Mouse (Mus musculus): ENCODE measurements around the gene Patl2. TPM values are rescaled to one million over a fixed set of nuclear protein-coding genes. Genes with fewer than 3 reads are reported as not detected.
"Not testable (repeated sequence)": the region's sequence is repeated elsewhere in the genome, so short reads cannot be mapped to it uniquely, and the experiment has no call there.

Gene Patl2
- polyA plus RNA-seq, 2 experiments = 0.03 to 0.17 TPM

DNA sequence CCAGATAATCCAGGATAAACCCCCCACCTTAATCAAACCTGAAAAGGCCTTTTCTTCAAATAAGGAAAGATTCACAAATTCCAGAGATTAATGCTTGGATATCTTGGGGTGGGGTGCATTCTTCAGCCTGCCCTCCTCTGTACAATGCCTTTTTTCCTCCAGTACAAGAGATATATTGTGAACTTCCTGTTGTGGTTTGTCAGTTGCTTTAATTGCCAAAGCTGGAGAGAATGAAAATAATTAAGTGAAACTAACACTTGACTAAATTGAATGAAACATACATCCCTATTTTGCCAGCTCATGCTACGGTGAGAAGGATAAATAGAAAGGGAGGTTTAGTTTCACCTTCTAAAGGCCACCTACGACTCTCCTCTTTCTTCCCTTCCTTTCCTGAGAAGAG, 32.2 kb upstream of the Patl2 start:
- 83% methylated on average over 2 of the region's 2 CpGs for WGBS
- Histone ChIP-seq H3K9me3 (ENCODE audit: control insufficient read depth, low read length) (no peaks in the 10 kb centered on the region), H3K4me2 (replicated peaks; ENCODE audit: low read depth, low read length, severe bottlenecking) (no peak overlapping the region), H3K36me3 (ENCODE audit: control insufficient read depth, insufficient read depth, low read length) (no peaks in the 10 kb centered on the region), H3K4me1 (ENCODE audit: control insufficient read depth, insufficient read depth, low read length) (no peaks in the 10 kb centered on the region), H3K4me3 (replicated peaks; ENCODE audit: low read length) (no peak overlapping the region), H3K9ac (ENCODE audit: low read depth, low read length, severe bottlenecking) (no peak overlapping the region), H3K27me3 (ENCODE audit: control insufficient read depth, insufficient read depth, low read length) (no peaks in the 10 kb centered on the region), H3K27ac (replicated peaks; ENCODE audit: low read depth, low read length) (no peak overlapping the region)
- DNase-seq (ENCODE audit: low spot score) = no peak
- no peak for ATAC-seq (ENCODE audit: low FRiP score, low read depth)
- TF ChIP-seq POLR2A (IDR thresholded peaks at IDR 0.05; ENCODE audit: borderline replicate concordance, extremely low read depth, insufficient read depth, insufficient read length) = no peak

GRCm38 (mm10) chr2:122217075-122217474, 31.1 kb upstream of the Patl2 start:
- H3K4me1 ChIP-seq (ENCODE audit: control insufficient read depth, insufficient read depth, low read length); DNase-seq (ENCODE audit: low spot score); H3K9ac ChIP-seq (ENCODE audit: low read depth, low read length, severe bottlenecking); H3K27ac ChIP-seq (replicated peaks; ENCODE audit: low read depth, low read length); ATAC-seq (ENCODE audit: low FRiP score, low read depth); H3K27me3 ChIP-seq (ENCODE audit: control insufficient read depth, insufficient read depth, low read length); H3K9me3 ChIP-seq (ENCODE audit: control insufficient read depth, low read length); H3K4me2 ChIP-seq (replicated peaks; ENCODE audit: low read depth, low read length, severe bottlenecking); H3K36me3 ChIP-seq (ENCODE audit: control insufficient read depth, insufficient read depth, low read length); H3K4me3 ChIP-seq (replicated peaks; ENCODE audit: low read length): not testable (repeated sequence)
- 95% methylated on average over 4 of the region's 4 CpGs for WGBS

- DNase-seq (ENCODE audit: low spot score) (no peak), ATAC-seq (ENCODE audit: low FRiP score, low read depth) (no peak)
- Histone ChIP-seq H3K27me3 (ENCODE audit: control insufficient read depth, insufficient read depth, low read length) (no peaks in the 10 kb centered on the region), H3K4me3 (replicated peaks; ENCODE audit: low read length) (no peak overlapping the region), H3K4me2 (replicated peaks; ENCODE audit: low read depth, low read length, severe bottlenecking) (no peak overlapping the region), H3K36me3 (ENCODE audit: control insufficient read depth, insufficient read depth, low read length) (no peaks in the 10 kb centered on the region), H3K4me1 (ENCODE audit: control insufficient read depth, insufficient read depth, low read length) (no peaks in the 10 kb centered on the region), H3K9ac (ENCODE audit: low read depth, low read length, severe bottlenecking) (no peak overlapping the region), H3K9me3 (ENCODE audit: control insufficient read depth, low read length) (no peaks in the 10 kb centered on the region), H3K27ac (replicated peaks; ENCODE audit: low read depth, low read length) (no peak overlapping the region)
- no peak for TF ChIP-seq POLR2A (IDR thresholded peaks at IDR 0.05; ENCODE audit: borderline replicate concordance, extremely low read depth, insufficient read depth, insufficient read length)
- 59% methylated on average over 3 of the region's 3 CpGs for WGBS
Observed at GRCm38 (mm10) chr2:122210534-122211228, 24.7 kb upstream of the Patl2 start.

- H3K36me3 ChIP-seq (ENCODE audit: control insufficient read depth, insufficient read depth, low read length) = no peaks in the 10 kb centered on the region
- WGBS = 35% methylated on average over 2 of the region's 2 CpGs
- no peak for ATAC-seq (ENCODE audit: low FRiP score, low read depth)
Observed at GRCm38 (mm10) chr2:122206440-122207107, 20.6 kb upstream of the Patl2 start.

GRCm38 (mm10) chr2:122201501-122201900, 15.5 kb upstream of the Patl2 start:
- ATAC-seq (ENCODE audit: low FRiP score, low read depth) (no peak), DNase-seq (ENCODE audit: low spot score) (no peak)
- WGBS = 81% methylated on average over 1 of the region's 1 CpGs

More at GRCm38 (mm10) chr2:122206440-122207107, 20.6 kb upstream of the Patl2 start:
- no peak for DNase-seq (ENCODE audit: low spot score)
- Histone ChIP-seq H3K4me2 (replicated peaks; ENCODE audit: low read depth, low read length, severe bottlenecking) (no peak overlapping the region), H3K4me3 (replicated peaks; ENCODE audit: low read length) (no peak overlapping the region), H3K27ac (replicated peaks; ENCODE audit: low read depth, low read length) (no peak overlapping the region), H3K9ac (ENCODE audit: low read depth, low read length, severe bottlenecking) (no peak overlapping the region), H3K9me3 (ENCODE audit: control insufficient read depth, low read length) (no peaks in the 10 kb centered on the region), H3K4me1 (ENCODE audit: control insufficient read depth, insufficient read depth, low read length) (no peaks in the 10 kb centered on the region), H3K27me3 (ENCODE audit: control insufficient read depth, insufficient read depth, low read length) (no peaks in the 10 kb centered on the region)
- TF ChIP-seq POLR2A (IDR thresholded peaks at IDR 0.05; ENCODE audit: borderline replicate concordance, extremely low read depth, insufficient read depth, insufficient read length) = no peak

More at GRCm38 (mm10) chr2:122201501-122201900, 15.5 kb upstream of the Patl2 start:
- Histone ChIP-seq H3K4me1 (ENCODE audit: control insufficient read depth, insufficient read depth, low read length) (no peaks in the 10 kb centered on the region), H3K9me3 (ENCODE audit: control insufficient read depth, low read length) (no peaks in the 10 kb centered on the region), H3K4me3 (replicated peaks; ENCODE audit: low read length) (no peak overlapping the region), H3K27me3 (ENCODE audit: control insufficient read depth, insufficient read depth, low read length) (no peaks in the 10 kb centered on the region), H3K4me2 (replicated peaks; ENCODE audit: low read depth, low read length, severe bottlenecking) (no peak overlapping the region), H3K9ac (ENCODE audit: low read depth, low read length, severe bottlenecking) (no peak overlapping the region), H3K36me3 (ENCODE audit: control insufficient read depth, insufficient read depth, low read length) (no peaks in the 10 kb centered on the region), H3K27ac (replicated peaks; ENCODE audit: low read depth, low read length) (no peak overlapping the region)
- no peak for TF ChIP-seq POLR2A (IDR thresholded peaks at IDR 0.05; ENCODE audit: borderline replicate concordance, extremely low read depth, insufficient read depth, insufficient read length)
